Mouse (Mus musculus): ENCODE measurements around the gene Furin. TPM values are rescaled to one million over a fixed set of nuclear protein-coding genes. Genes with fewer than 3 reads are reported as not detected.
A peak's percentile ranks its signal among the peaks of the same experiment; 100 is the strongest.

The Furin gene
- polyA plus RNA-seq, 1 experiment: 35.7 TPM

DNA sequence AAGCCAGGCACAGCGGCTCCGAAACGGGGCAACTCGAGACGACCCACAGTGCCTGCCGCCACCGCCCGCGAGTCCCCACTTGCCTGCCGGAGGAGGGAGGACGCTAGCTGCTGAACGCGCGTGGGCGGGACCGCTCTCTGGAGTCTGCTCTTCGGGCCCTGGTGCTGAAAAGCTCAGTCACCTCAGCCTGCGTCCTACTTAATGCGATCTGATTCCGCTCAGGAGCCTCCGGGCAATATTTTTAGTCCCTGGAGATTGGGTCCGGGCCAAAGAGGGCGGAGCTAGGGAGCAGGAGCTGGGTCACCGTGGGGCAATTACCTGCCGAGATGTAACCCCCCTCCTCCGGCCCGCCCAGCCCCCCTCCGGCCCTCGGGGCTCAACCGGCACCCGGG lies 34.6 kb downstream of the Furin start:
- peak; percentile 69 to 84 for DNase-seq (ENCODE audit: low read depth in 1 of 2, low spot score in 2 of 2)
- TF ChIP-seq CTCF (IDR thresholded peaks at IDR 0.05; ENCODE audit: extremely low read depth, insufficient read depth, insufficient read length, insufficient replicate concordance) (no peak), POLR2A (IDR thresholded peaks at IDR 0.05; ENCODE audit: low read depth, low read length) (no peak)
- Histone ChIP-seq H3K27me3 (ENCODE audit: control insufficient read depth, insufficient read depth, low read length) (no peaks in the 10 kb centered on the region), H3K27ac (ENCODE audit: insufficient read depth, low read length) (peak overlapping the region; percentile 77), H3K4me3 (ENCODE audit: extremely low read depth, insufficient read depth, insufficient read length) (peak overlapping the region; percentile 74), H3K36me3 (ENCODE audit: control insufficient read depth, insufficient read depth, low read length) (peaks cover 13% of the 10 kb centered on the region), H3K4me1 (ENCODE audit: control insufficient read depth, insufficient read depth, insufficient read length) (peaks cover 28% of the 10 kb centered on the region; the same call in 1 of the 2 replicates)
- WGBS: under 1% methylated on average over 31 of the region's 31 CpGs

DNA sequence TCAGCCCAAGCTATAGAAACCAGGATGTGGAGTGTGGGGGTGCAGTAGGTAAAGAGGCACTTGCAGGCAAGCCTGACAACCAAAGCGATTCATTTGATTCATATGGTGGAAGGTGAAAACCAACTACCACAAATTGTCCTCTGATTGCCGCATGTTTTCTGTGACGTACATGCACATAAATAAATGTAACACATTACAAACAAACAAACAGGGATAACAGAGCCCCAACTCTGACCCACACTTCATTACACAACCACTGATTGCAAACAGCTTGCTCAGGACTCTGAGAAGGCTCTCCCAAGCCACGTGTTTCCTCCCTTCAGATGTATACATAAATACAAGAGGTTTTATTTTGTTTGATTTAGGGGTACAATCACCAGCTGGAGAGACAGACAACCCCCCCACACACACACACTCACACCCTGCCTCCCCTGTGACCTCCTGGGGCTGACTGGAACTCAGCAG lies 35.2 kb downstream of the Furin start:
- WGBS: 15% methylated on average over 4 of the region's 4 CpGs

DNA sequence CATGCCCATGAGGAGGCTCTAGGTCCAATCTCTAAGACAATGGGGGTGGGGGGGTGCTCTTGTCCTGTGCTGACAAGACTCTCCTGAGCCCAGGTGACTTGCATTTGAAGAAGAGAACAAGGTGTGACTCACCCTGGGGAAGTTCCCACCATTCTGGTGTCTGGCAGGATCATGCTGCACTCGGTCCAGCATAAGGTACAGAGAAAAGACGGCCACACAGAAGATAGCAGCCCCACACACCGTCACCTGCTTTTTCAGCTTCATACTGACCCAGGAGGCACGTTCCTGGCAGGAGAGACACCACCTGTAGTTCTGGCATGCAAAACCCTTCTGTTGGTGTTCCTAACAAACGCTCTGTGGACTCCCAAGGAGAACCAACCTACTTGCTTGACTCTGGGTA lies 35.8 kb downstream of the Furin start:
- TF ChIP-seq CTCF (IDR thresholded peaks at IDR 0.05; ENCODE audit: extremely low read depth, insufficient read depth, insufficient read length, insufficient replicate concordance): no peak
- no peak for TF ChIP-seq POLR2A (IDR thresholded peaks at IDR 0.05; ENCODE audit: low read depth, low read length)
- Histone ChIP-seq H3K27me3 (ENCODE audit: control insufficient read depth, insufficient read depth, low read length) (no peaks in the 10 kb centered on the region), H3K36me3 (ENCODE audit: control insufficient read depth, insufficient read depth, low read length) (peaks cover 13% of the 10 kb centered on the region), H3K4me1 (ENCODE audit: control insufficient read depth, insufficient read depth, insufficient read length) (peaks cover 22% of the 10 kb centered on the region; the same call in 1 of the 2 replicates), H3K27ac (ENCODE audit: insufficient read depth, low read length) (peak overlapping the region; percentile 77), H3K4me3 (ENCODE audit: extremely low read depth, insufficient read depth, insufficient read length) (no peak overlapping the region; the same call in 1 of the 2 replicates)
- DNase-seq (ENCODE audit: low read depth in 1 of 2, low spot score in 2 of 2): no peak
- 45% methylated on average over 5 of the region's 5 CpGs for WGBS

More for the DNA sequence above, 35.2 kb downstream of the Furin start:
- DNase-seq (ENCODE audit: low read depth in 1 of 2, low spot score in 2 of 2): no peak
- H3K36me3 ChIP-seq (ENCODE audit: control insufficient read depth, insufficient read depth, low read length): peaks cover 13% of the 10 kb centered on the region
- H3K27me3 ChIP-seq (ENCODE audit: control insufficient read depth, insufficient read depth, low read length): no peaks in the 10 kb centered on the region
- H3K4me1 ChIP-seq (ENCODE audit: control insufficient read depth, insufficient read depth, insufficient read length): peaks cover 22% of the 10 kb centered on the region; the same call in 1 of the 2 replicates
- H3K4me3 ChIP-seq (ENCODE audit: extremely low read depth, insufficient read depth, insufficient read length): peak overlapping the region; percentile 74
- TF ChIP-seq CTCF (IDR thresholded peaks at IDR 0.05; ENCODE audit: extremely low read depth, insufficient read depth, insufficient read length, insufficient replicate concordance) (no peak), POLR2A (IDR thresholded peaks at IDR 0.05; ENCODE audit: low read depth, low read length) (no peak)
- peak overlapping the region; percentile 77 for H3K27ac ChIP-seq (ENCODE audit: insufficient read depth, low read length)

DNA sequence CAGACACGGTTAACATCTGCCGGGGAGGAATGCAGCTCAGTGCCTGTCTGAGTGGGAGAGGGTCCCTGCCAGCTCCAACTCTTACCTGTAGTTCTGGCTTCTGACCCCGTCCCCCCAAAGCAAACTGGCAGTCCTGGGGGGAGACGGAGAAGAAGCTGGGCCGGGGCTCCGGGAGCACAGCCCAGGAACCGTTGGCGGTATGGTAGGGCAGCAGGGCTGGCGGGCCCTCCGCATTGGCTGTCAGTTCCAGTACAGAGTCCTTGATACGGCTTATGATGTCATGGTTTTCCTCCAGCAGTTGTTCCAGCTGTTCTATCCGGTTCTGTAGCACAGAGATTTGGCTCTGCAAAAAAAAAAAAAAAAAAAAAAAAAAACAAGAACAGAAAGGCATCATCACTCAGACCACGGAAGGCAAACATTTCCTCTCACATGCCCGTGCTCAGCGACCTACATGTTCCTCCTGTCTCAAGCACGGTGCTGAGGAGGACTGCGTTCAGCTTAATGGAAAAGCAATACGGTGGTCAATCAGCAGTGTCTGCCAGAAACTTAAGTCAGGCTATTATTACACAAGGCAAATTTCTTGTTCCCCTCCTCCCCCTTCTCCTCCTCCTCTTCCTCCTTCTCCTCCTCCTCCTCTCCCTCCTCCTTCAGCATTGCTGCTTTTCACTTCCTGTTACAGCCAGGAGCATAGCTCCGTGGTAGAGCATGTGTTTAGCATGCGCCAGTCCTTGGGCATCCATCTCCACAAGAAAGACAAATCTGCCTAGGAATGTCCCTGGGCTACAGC lies 36.4 kb downstream of the Furin start:
- H3K27ac ChIP-seq (ENCODE audit: insufficient read depth, low read length): peak overlapping the region; percentile 78
- no peaks in the 10 kb centered on the region for H3K27me3 ChIP-seq (ENCODE audit: control insufficient read depth, insufficient read depth, low read length)
- DNase-seq (ENCODE audit: low read depth in 1 of 2, low spot score in 2 of 2): peak in 1 of 2 experiments; percentile 73
- H3K4me3 ChIP-seq (ENCODE audit: extremely low read depth, insufficient read depth, insufficient read length): peak overlapping the region; percentile 2; the same call in 1 of the 2 replicates
- 30% methylated on average over 20 of the region's 20 CpGs for WGBS
- peak; percentile 4; the same call in 1 of the 2 replicates for TF ChIP-seq POLR2A (IDR thresholded peaks at IDR 0.05; ENCODE audit: low read depth, low read length)
- no peak for TF ChIP-seq CTCF (IDR thresholded peaks at IDR 0.05; ENCODE audit: extremely low read depth, insufficient read depth, insufficient read length, insufficient replicate concordance)
- peaks cover 19% of the 10 kb centered on the region; the same call in 1 of the 2 replicates for H3K4me1 ChIP-seq (ENCODE audit: control insufficient read depth, insufficient read depth, insufficient read length)
- H3K36me3 ChIP-seq (ENCODE audit: control insufficient read depth, insufficient read depth, low read length): peaks cover 14% of the 10 kb centered on the region

DNA sequence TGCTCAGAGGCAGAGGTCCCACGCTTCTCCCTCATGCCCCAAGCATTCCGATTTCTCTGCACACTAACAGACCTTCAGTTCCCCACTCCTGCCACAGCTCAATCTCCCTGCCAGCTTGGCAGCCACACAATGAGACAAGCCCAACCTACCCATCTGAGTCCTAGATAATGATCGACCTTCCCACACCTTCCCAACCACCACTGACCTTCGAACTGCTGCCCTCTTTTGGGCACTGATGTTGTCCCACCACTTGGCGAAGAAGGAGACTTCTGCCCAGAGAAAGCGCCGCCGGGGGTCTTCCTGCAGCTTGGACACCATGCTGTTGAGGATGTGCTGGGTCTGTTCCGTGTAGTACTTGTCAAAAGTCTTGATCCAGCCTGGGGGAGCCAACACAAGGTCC lies 37.2 kb downstream of the Furin start:
- 91% methylated on average over 9 of the region's 9 CpGs for WGBS
- H3K27ac ChIP-seq (ENCODE audit: insufficient read depth, low read length): peak overlapping the region; percentile 78
- no peak for TF ChIP-seq POLR2A (IDR thresholded peaks at IDR 0.05; ENCODE audit: low read depth, low read length)
- TF ChIP-seq CTCF (IDR thresholded peaks at IDR 0.05; ENCODE audit: extremely low read depth, insufficient read depth, insufficient read length, insufficient replicate concordance): no peak
- DNase-seq (ENCODE audit: low read depth in 1 of 2, low spot score in 2 of 2): no peak
- H3K27me3 ChIP-seq (ENCODE audit: control insufficient read depth, insufficient read depth, low read length): no peaks in the 10 kb centered on the region
- H3K4me1 ChIP-seq (ENCODE audit: control insufficient read depth, insufficient read depth, insufficient read length): peaks cover 17% of the 10 kb centered on the region; the same call in 1 of the 2 replicates
- H3K4me3 ChIP-seq (ENCODE audit: extremely low read depth, insufficient read depth, insufficient read length): no peak overlapping the region
- H3K36me3 ChIP-seq (ENCODE audit: control insufficient read depth, insufficient read depth, low read length): peaks cover 22% of the 10 kb centered on the region

DNA sequence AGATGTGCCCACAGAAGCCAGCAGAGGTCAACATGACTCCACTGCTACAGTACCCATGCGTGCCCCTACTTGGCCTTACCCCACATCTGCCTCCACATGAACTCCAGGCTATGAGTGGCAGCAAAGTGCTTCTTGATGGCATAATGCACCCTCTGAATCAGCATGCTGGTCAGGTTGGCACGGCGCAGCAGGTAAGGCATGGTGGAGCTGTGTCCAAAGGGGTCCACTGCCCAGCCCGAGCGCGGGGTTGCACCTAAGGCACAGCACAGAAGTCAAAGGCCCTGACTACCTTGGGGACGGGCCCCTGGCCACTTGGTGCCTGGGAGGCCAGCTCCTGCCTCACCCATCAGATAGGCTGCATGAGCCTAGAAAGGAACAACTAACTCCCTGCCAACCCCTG lies 38.0 kb downstream of the Furin start:
- Histone ChIP-seq H3K4me1 (ENCODE audit: control insufficient read depth, insufficient read depth, insufficient read length) (peaks cover 17% of the 10 kb centered on the region; the same call in 1 of the 2 replicates), H3K27me3 (ENCODE audit: control insufficient read depth, insufficient read depth, low read length) (no peaks in the 10 kb centered on the region), H3K36me3 (ENCODE audit: control insufficient read depth, insufficient read depth, low read length) (peaks cover 25% of the 10 kb centered on the region), H3K4me3 (ENCODE audit: extremely low read depth, insufficient read depth, insufficient read length) (no peak overlapping the region), H3K27ac (ENCODE audit: insufficient read depth, low read length) (no peak overlapping the region)
- no peak for DNase-seq (ENCODE audit: low read depth in 1 of 2, low spot score in 2 of 2)
- WGBS: 98% methylated on average over 7 of the region's 7 CpGs
- TF ChIP-seq POLR2A (IDR thresholded peaks at IDR 0.05; ENCODE audit: low read depth, low read length) (no peak), CTCF (IDR thresholded peaks at IDR 0.05; ENCODE audit: extremely low read depth, insufficient read depth, insufficient read length, insufficient replicate concordance) (no peak)
